Mouse (Mus musculus): Measurements from ENCODE around the gene Itpr1.

- TF ChIP-seq GATA1 (IDR thresholded peaks at IDR 0.05; ENCODE audit: low read length) (no peak), TAL1 (IDR thresholded peaks at IDR 0.05; ENCODE audit: low read length) (no peak)
Measured at GRCm38 (mm10) chr6:108410771-108411170, 197.9 kb downstream of the Itpr1 start.

Measured in erythroblast, embryonic 14.5 days (primary cell).